Mouse (Mus musculus) adrenal gland, postnatal 4 days (tissue): ENCODE data around the gene Sypl. TPM values are rescaled to one million over a fixed set of nuclear protein-coding genes. Genes with fewer than 3 reads are reported as not detected.

Experiments
- DNase-seq, 2 experiments: peaks; one replicate each; pipeline ENCODE4 v3.0.0; 2021 to 2022; ENCODE audit warnings: low spot score in 2 of 2, mixed read lengths in 2 of 2
- total RNA-seq, 2 experiments: library from RNA; stranded (reverse); gene quantifications; 2 replicates each; pipeline ENCODE4 v1.2.3; 2021

Sypl gene
- total RNA-seq, 2 experiments from 2014 or later = 81.9 to 88.0 TPM

DNA sequence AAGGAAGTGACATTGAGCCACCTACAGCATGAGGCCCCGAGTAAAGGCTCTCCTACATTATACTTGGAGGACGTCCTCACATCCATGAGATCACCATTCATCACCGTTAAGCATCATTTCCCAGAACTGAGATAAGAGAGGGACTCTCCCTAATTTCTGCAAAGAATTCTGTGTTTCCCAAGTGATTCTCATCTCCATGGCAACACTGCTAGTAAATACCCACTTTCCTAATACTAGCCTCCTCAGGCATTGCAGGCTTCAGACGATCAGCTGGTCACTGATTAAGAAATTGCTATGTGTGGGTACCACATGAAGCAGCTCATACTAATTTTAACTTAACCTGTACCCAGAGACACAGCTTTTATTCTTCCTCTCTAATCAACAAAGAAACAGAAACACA is 46.7 kb downstream of the Sypl start:
- DNase-seq = no peak

DNA sequence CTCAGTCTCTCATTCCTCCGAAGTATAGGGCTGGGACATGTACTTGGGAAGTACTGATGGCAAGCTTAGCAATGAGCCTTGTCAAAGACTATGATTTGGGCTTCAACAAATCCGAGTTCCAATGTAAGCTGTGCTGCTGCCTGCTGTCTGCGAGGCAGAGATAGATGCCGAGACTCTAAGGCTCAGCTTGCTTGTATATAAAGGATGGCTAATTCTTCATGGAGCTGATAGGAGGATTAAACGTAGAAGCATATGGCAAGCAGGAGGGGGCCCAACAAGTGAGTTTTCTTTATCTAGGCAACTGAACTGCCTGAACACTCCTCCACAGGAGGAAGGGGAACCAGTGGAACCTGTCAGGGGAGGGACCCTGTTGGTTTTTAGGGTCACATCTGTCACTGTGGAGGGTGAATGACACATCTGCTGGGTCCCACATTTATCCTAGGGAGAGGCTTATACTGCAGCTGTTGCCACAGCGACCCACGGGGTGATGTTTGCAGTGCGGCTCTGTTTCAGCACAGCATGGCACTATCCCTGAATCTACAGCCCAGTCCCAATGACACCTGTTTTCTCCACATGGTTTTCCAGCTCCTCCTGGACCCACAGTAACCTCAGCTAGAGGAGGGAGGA is 49.8 kb downstream of the Sypl start:
- DNase-seq = no peak

DNA sequence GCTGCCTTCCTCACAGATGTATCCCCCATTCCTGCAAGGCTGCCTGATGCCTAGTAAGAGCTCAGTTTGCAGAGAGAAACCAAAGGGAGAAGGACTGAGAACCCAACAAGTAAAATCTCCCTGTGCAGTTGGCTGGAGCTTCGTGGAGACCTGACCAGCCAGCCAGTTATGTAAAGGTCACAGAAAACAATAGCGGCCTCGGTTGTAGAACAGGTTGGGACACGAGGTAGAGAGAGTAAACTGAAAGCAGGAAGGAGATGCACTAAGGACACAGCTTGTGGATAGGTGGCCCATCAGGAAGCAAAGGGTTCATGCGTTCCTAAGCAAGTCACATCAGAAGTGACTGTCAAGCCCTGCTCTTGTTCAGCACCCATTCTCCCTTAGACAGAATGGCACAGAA is 52.2 kb downstream of the Sypl start:
- no peak for DNase-seq

DNA sequence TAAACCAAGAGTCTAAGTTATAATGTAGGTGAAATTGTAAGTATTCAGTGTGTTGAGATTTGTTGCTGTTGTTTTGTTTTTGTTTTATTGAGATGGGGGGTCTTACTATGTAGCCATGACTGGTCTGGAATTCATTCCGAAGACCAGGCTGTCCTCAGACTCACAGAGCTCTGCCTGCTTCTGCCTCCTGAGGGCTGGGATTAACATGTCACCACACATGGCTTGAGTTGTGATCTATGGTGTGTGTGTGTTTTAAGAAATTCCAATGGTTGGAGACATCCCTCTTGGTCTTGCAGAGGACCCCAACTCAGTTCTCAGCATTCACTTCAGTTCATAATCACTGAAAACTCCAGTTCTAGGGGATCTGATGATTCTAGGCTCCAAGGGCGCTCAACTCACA is 53.5 kb downstream of the Sypl start:
- no peak for DNase-seq

DNA sequence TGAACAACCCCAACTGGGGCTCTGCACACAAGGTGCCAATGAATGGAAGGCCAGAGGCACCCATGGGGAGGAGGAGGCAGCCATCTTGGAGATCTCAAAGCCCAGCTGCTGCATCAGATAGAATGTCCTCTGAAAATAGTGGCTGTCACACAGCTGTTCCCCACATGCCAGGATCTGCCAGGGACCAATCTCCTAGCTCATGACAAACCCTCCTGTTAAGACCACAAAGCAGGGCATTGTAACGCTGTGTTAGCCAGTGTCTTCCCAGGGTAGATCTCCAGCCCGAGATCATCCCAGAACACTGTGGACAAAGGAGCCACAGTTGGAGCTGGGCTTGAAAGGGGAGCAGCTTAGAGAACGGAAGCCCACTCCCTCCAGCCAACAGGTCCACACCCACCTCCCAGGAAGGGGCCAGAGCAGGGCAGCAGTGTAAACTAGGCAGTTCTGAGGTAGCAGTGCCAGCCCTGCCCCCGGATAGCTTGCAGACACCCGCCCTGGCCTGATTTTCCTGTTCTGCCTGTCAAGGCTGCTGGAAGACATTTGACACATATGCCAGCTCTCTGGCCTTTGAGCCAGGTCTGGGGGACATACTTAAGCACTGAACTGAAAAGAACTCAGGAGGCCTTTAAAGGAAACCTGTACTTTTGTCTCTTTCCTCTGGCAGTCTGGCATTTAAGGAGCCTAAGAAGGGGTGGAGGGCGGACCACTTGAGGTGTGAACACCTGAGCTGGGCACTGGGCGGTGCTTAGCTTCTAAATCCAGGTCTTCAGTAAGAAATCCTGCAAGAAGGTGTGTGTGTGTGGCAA is 54.8 kb downstream of the Sypl start:
- DNase-seq = no peak

DNA sequence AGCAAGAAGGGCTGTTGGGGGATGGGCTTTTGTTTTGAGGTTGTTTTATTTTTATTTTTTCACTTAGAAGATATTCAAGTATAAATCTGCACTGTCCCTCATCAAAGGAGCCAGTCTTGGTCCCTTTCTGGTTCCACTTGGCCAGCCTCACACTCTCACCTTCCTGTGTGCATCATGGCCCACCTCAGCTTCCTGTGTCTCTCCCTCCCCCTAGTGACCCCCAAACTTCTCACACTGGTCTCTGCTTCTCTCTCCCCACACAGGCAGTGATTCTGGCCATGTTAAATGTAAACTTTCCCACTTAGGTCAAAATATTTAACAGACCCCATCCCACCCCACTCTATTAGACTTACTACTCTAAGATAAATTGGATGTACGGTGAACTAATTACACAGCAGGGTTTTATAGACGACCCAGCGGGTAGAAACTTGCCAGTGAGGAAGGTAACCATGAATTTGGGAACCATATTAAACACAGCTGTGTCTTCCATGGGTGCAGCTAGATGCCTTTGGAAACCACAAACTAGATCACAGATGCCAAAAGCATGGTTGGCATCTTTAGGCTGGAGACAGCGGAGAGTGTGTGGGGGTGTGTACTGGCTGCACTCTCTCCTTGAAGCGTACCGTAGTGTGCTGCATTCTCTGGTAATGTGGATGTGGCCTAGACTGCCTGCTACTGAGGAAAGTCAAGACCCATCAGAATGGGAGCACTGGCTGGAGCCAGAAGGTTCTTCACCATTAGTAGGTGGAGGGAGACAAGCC is 55.7 kb downstream of the Sypl start:
- DNase-seq = no peak

DNA sequence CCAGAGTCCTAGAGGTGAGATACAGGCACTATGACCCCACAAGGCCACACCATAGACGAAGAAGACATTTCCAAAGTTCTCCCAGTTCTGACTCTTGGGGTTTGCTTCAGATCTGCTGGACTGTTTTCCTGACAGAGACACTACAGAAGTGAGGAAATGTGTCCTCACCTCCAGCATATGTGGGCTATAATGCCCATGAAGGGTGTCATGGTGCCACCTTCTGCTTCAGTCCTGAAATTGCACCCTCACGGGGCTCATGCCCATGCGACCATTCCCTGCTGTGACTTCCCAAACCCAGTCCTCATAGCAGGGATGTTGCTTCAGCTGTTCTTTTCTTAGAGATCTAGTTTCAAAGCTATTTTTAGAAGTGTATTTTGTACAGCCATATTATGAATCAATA is 56.3 kb downstream of the Sypl start:
- DNase-seq = no peak

DNA sequence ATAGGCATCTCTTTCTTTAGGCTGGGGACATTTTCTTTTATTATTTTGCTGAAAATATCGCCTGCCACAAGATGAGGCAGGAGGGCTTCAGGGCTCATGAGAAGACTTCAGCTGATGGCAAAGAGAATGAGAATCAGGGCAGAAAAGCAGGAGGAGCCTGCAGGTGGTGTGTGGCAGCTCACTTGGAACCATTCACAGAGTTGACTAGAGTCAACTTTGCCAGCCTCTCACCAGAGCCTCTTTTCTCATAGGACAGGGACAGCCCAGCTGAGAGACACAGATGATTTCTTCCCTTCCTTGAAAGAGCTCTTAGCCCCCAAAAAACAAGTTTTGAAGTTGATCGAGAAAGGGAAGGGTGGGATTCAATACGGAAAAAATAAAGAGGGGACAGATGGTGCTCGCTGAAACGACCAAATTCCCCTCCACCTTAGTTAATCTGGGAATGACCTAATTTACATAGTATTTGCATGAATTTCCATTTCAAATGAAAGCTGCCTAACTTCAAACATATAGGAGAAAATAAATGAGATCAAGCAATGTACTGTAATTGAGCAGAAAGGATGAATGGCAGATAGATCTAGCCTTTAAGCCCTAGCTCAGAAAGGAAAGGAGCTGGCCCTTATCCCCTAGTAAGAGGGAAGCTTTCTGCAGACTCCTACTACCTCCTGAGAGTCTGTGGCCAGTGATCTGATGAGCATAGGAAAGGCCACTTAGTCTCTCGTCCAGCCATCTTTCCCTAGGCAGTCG is 60.5 kb downstream of the Sypl start:
- no peak for DNase-seq

DNA sequence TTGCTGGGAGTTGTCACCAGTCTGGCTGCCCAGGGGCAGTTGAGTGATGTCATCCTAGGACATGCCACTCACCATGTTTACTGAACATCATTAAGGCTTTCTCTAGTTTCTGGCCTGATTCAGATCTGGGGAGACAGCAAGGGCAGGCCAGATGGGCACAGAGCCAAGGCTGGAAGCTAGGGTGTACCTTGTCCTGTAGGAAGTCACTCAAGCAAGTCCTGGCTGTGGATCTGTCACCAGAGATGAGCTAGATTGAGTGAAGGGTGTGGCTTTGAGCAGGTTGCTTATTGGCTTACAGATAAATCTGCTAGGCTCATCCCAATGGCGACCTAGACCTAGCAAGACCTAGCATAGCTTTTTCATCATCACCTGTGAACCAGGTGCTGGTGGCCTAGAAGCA is 61.4 kb downstream of the Sypl start:
- no peak for DNase-seq

DNA sequence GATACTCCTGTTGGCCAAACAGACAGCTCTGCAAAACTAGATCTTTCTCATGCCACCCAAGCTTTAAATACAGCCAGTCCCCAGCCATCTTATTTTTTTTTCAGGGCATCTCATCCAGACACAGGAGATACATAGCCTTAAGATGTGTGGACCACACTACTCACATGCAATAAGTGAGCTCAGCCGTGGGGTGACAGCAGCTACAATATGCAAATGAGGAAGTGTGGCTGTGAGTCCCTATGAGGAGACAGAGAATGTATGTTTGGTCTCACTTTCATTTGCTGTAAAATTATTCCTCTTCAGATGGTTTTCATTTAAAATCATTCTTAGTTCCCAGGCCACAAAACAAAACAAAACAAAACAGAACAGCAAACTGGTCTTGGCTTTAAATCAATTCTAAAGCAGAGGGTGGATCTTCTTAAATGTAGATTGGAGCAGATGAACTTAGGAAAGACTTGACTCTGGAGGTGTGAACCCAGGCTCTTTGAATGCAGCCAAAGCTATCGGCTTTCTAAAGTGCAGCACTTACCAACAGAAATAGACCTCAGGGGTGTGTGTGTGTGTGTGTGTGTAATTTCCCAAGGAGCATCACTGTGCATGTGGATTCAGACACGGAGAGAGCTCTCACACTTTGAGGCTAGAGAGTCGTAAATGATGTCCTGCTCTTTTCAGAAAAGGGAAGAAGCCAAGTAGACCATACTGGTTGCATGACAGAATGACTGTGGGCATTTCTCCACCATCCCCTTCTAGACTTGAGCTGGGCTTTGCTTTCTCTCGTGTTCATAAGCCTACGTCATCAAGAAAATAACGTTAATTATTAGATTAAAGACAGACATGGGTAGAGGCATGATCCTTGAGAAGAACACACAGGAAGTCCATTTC is 63.4 kb downstream of the Sypl start:
- DNase-seq = no peak

DNA sequence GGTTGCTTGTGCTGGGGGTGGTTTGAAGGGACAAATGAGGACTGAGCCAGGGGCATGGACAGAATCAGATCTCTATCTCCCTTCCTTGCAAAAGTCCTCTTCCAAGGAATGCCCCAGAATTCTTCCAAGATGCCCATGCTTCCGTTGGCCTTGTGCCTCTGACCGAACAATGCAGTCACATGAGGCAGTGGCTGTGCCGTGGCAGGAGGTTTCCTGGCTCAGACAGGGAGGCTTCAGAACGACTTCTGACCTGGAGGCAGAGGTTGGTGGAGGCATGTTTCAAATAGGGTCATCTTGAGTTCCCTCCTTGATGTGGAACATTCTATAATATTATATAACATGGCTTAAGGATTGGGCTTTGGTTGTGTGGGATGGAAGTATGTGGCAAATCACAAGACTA is 64.9 kb downstream of the Sypl start:
- DNase-seq = no peak

DNA sequence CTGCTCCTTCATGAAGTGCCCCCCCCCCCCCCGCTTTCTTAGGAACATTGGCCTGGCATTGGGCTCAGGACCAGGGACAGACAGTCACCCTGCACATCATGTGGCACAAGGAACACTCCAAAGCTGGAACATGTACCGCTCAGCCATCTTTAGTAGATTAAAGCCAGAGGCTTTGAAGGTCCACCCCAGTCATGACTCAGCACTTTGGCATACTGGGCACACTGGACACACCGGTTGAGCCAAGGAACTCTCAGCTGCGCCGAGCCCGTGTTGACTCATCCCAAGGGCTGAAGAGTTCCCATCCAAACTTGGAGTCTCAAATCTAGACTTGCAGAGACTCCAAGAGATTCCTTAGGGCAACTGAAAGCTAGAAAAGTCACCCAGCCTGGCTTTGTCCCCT is 66.3 kb downstream of the Sypl start:
- DNase-seq = no peak

DNA sequence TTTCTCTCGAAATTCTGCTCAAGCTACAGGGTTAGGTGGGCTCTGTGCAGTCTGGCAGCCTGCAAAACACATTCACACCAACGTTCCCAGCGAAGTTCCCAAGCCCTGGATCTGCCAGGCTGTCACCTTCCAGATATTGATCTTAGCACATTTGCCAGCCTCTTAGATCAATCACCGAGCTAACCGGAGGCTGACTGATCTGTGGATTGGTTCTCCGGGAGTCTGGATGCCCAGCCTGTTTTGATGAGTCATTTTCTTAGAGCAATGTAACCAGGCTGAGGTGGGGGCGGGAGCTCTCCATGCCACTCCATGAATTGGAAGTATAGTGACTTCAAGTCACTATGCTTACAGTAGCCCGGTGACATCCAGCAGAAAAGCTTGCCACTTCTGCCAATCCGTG is 67.4 kb downstream of the Sypl start:
- DNase-seq = no peak

DNA sequence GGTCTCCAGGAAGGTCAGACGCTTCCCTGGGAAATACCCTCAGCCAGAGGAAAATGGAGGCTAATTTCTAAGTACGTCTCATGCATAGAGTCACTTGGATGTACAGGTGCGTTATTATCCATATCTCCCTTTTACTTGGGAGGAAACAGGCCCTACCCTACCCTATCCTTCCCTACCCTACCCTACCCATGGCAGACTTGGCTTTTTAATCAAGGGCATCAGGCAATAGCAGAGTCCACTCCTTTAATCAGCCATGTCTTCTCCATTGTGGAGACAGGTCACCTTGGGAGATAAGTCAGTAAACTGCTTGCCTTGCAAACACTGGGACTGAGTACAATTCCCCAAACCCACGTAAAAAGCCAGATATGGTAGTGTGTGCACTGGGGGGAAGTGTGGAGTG is 68.1 kb downstream of the Sypl start:
- no peak for DNase-seq

DNA sequence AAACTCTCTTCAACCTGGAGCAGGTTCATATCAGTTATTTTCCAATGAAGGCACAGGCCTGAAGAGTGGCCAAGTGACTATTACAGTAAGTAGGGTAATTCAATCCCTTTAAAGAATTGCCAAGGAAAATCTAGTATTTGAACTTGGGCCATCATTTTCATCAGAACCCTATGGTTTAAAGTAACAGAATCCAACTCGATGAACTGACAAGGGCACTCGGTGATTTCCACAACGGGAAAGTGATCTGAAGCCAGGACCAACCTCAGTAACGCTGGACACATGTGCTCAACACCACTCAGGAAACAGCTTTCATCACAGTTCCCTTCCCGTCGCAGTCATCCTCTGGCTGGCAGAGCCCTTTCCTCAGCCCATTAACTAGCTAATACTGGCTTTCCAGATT is 70.8 kb downstream of the Sypl start:
- DNase-seq = no peak

DNA sequence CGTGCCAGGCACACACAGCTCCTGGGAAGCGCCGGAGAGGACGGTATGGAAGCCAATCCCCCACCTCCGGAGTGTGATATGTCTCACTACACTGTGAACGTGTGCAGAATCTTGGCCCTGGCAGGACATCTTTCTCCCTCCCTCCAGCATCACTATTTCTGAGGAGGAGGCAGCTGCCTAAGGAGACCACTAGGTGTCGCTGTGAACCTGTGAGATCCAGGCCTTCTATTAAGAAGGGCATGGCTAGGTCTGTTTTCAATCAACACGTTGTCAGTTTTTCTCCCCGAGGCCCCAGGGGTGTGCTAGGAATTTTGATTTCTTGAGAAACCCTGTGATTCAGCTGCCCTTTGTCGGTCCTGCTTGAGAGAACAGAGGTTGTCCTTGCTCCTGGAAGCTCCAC is 73.4 kb downstream of the Sypl start:
- DNase-seq = peak; percentile 30 to 49

DNA sequence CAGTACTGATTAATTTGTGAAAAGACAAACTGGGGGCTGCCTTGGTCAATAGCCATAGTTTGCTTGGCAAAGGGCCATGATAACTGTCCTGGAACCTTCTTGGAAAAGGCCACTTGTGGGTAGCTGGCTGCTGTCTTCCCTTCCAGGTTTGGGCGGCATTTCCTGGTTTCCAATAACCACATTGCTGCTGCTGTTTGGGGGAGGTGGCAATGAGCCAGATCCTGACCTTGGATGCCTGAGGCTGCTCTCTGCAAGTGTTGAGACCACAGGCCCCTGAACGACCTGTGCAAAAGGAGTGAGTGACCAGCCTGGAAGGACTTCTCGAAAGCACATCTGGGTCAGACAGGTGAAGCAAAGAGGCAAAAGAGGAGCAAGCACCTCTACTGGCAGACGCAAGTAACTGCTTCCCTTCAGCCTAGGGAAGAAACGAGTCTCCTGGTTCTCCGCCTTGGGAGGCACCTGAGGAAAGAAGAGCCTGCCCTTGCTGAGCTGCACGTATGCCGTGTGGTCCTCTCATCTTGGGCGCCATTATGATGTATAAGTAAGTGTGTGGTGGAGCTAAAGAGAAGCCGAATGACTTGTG is 74.5 kb downstream of the Sypl start:
- no peak for DNase-seq

DNA sequence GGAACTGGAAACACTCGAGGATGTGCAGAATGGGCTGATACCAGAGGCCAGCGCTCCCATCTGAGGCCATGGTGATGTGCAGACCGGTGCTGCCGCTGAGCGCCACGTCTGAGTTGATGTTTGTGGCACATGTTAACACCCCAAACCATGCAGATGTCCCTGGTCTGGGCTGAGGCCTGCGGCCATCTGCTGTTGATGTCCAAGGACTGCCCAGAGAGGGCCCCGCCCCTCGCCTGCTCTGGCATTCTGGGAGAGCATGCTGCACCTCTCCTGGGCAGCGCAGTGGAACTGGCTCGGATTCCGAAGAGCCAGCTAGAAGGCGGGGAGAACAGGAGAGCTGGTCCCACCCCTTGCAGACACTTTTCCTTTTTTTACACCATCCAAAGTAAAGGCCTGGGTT is 75.0 kb downstream of the Sypl start:
- no peak for DNase-seq
